Mouse (Mus musculus) spleen, postnatal 36 days (tissue): ENCODE data around the gene Plcb3.

Source experiments
- DNase-seq, 2 experiments: peaks; one replicate each; pipeline ENCODE4 v3.0.0; 2022; ENCODE audit warnings: low spot score in 2 of 2, mixed read lengths in 1 of 2

The Plcb3 gene

DNA sequence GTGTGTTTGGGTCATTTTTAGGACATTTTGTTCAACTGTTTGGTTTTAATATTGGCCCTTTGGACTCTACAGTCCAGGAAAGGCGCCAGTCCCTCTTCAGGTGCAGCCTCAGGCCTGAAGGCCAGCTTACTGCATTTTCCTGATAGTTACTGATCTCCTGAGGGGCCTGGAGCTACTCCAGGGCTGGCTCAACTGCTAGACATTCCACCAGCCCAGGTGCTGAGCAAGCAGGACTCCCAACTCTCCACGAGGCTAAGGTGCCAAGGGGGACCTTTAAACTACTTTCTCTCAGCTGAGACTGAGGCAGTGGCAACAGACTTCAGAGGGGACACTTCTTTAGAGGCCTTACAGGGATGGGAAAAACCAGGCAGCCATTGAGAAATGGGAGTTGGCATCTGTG, 71.4 kb downstream of the Plcb3 start:
- DNase-seq, result no peak

DNA sequence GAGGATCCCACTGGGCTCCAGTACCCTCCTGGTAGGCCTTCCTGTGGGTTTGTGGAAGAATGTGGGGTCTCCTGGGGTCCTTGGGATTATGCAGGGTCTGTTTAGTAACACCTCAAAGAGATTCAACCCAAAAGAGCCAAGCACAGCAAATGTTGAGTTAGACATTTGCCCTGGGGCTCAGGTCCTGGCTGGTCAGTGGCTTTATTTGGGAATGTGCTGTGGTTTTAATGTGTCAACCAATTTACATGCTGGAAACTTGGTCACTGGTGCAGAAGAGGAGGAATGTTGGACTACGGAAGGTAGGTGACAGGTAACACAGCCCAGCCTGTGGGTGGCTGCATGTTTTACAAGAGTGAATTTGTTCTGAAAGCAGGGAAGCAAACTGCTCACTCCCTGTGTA, 73.2 kb downstream of the Plcb3 start:
- no peak for DNase-seq
